Mouse (Mus musculus): ENCODE measurements around the gene Ifi204. TPM values are rescaled to one million over a fixed set of nuclear protein-coding genes. Genes with fewer than 3 reads are reported as not detected.

The Ifi204 gene
- polyA plus RNA-seq (2014; fragmentation: Illumina TruSeq; extraction: RNeasy Lipid Tissue Mini Kit (QIAGEN cat#74804); ENCODE audit: insufficient read depth, low read depth, low replicate concordance), result 5.1 TPM

GRCm38 (mm10) chr1:173766848-173767617 is at the start of gene Ifi204:
Gene Ifi204, minus strand, starts transcription at chr1:173766943.

GRCm38 (mm10) chr1:173741656-173742055 is 25.1 kb downstream of the Ifi204 start, which contains the start of gene Ifi207:
Gene Ifi207, minus strand, starts transcription at chr1:173741747.

Other genes starting within 250 kb of the Ifi204 start
- 0.96 TPM for gene Ifi214, start 231.0 kb downstream of the Ifi204 start, polyA plus RNA-seq (2014; fragmentation: Illumina TruSeq; extraction: RNeasy Lipid Tissue Mini Kit (QIAGEN cat#74804); ENCODE audit: insufficient read depth, low read depth, low replicate concordance)
- gene Ifi213, start 167.7 kb downstream of the Ifi204 start, polyA plus RNA-seq (2014; fragmentation: Illumina TruSeq; extraction: RNeasy Lipid Tissue Mini Kit (QIAGEN cat#74804); ENCODE audit: insufficient read depth, low read depth, low replicate concordance), result 9.7 TPM
- 10.9 TPM for gene Ifi209, start 136.0 kb downstream of the Ifi204 start, polyA plus RNA-seq (2014; fragmentation: Illumina TruSeq; extraction: RNeasy Lipid Tissue Mini Kit (QIAGEN cat#74804); ENCODE audit: insufficient read depth, low read depth, low replicate concordance)
- 10.8 TPM for gene Ifi208, start 93.3 kb downstream of the Ifi204 start, polyA plus RNA-seq (2014; fragmentation: Illumina TruSeq; extraction: RNeasy Lipid Tissue Mini Kit (QIAGEN cat#74804); ENCODE audit: insufficient read depth, low read depth, low replicate concordance)
- gene Ifi207, start 25.2 kb downstream of the Ifi204 start, polyA plus RNA-seq (2014; fragmentation: Illumina TruSeq; extraction: RNeasy Lipid Tissue Mini Kit (QIAGEN cat#74804); ENCODE audit: insufficient read depth, low read depth, low replicate concordance), result 2.4 TPM
- gene Ifi211, start 146.1 kb upstream of the Ifi204 start, polyA plus RNA-seq (2014; fragmentation: Illumina TruSeq; extraction: RNeasy Lipid Tissue Mini Kit (QIAGEN cat#74804); ENCODE audit: insufficient read depth, low read depth, low replicate concordance), result 5.9 TPM
- 28.8 TPM for gene Mndal, start 175.5 kb upstream of the Ifi204 start, polyA plus RNA-seq (2014; fragmentation: Illumina TruSeq; extraction: RNeasy Lipid Tissue Mini Kit (QIAGEN cat#74804); ENCODE audit: insufficient read depth, low read depth, low replicate concordance)
- 13.6 TPM for gene Ifi203, start 175.7 kb upstream of the Ifi204 start, polyA plus RNA-seq (2014; fragmentation: Illumina TruSeq; extraction: RNeasy Lipid Tissue Mini Kit (QIAGEN cat#74804); ENCODE audit: insufficient read depth, low read depth, low replicate concordance)
- not detected for gene Ifi202b, start 215.8 kb upstream of the Ifi204 start, polyA plus RNA-seq (2014; fragmentation: Illumina TruSeq; extraction: RNeasy Lipid Tissue Mini Kit (QIAGEN cat#74804); ENCODE audit: insufficient read depth, low read depth, low replicate concordance)